Mouse (Mus musculus): ENCODE data around the gene Pgpep1l.

DNA sequence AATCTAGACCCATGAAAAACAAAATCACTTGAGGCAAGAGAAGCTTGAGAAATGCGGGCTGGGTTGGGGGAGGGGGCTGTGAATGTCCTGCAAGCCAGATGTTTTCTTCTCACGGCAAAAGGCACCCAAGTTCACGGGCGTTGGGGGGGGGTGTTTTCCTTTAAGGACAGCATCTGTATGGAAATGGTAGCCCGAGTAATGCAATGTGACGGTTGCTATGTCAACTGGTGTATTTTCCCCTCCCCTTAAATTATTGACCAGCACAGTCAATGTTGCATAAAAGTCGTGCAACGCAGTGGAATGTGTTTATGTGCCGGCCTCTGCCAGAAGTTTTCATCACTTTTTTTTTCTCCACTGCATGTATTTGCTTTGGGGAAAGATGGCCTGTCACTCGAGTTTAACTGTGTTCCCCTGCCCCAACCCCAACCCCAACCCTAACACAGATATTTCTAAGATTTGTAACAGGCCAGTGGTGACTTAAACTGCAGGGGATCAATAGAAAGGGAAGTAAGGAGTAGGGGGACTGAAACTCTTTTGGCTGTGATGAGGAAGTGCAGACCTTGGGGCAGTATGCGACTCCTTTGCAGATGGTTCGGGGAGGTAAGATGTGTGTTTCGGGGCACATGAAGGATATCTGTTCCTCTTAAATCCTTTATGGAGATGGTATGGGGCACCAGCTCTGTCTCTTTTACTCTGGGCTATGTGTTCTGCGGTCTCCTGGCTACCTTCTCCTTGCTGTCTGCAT, 49.2 kb upstream of the Pgpep1l start:
- no peak for TF ChIP-seq CTCF (IDR thresholded peaks at IDR 0.05; ENCODE audit: extremely low read depth, insufficient read depth, insufficient read length, insufficient replicate concordance)
- no peak for TF ChIP-seq POLR2A (IDR thresholded peaks at IDR 0.05; ENCODE audit: low read depth, low read length)

All from spleen, adult 2 months (tissue).